Mouse (Mus musculus) embryonic facial prominence, embryonic 12.5 days (tissue): ENCODE data around the gene Fblim1. TPM values are rescaled to one million over a fixed set of nuclear protein-coding genes. Genes with fewer than 3 reads are reported as not detected.

Experiments used
- ATAC-seq: fragments of 200-750 bp; cut with Nextera tagmentation; 2 replicates; pipeline ENCODE4 v1.8.0; 2017; ENCODE audit not compliant: insufficient number of reproducible peaks, insufficient read depth, low FRiP score, low TSS enrichment
- H3K27ac ChIP-seq: fragments of 300-500 bp; sonication (generic); 2 replicates; pipeline ENCODE4 v1.5.1; 2016; ENCODE audit warnings: mild to moderate bottlenecking
- H3K27me3 ChIP-seq: fragments of 300-500 bp; sonication (generic); 2 replicates; pipeline ENCODE4 v1.6.1; 2016; ENCODE audit warnings: mild to moderate bottlenecking, moderate library complexity
- H3K36me3 ChIP-seq: fragments of 300-500 bp; sonication (generic); 2 replicates; pipeline ENCODE4 v1.6.1; 2016; ENCODE audit warnings: mild to moderate bottlenecking
- H3K4me1 ChIP-seq: fragments of 300-500 bp; sonication (generic); 2 replicates; pipeline ENCODE4 v1.6.1; 2016
- H3K4me2 ChIP-seq: fragments of 300-500 bp; sonication (generic); replicated peaks from 2 replicates; pipeline ENCODE4 v1.6.1; 2016; ENCODE audit warnings: mild to moderate bottlenecking, moderate library complexity
- H3K4me3 ChIP-seq: fragments of 300-500 bp; sonication (generic); 2 replicates; pipeline ENCODE4 v1.5.1; 2016; ENCODE audit warnings: mild to moderate bottlenecking
- H3K9ac ChIP-seq: fragments of 300-500 bp; sonication (generic); 2 replicates; pipeline ENCODE4 v1.6.1; 2016; ENCODE audit warnings: mild to moderate bottlenecking, moderate library complexity
- H3K9me3 ChIP-seq: fragments of 300-500 bp; sonication (generic); 2 replicates; pipeline ENCODE4 v1.6.1; 2016; ENCODE audit warnings: mild to moderate bottlenecking, moderate library complexity
- WGBS: fragments of 180-500 bp; shearing (Covaris S2); methylation state at CpG from one replicate; pipeline ENCODE4 v1.1.7; 2016; 5-methylcytosine and 5-hydroxymethylcytosine counted together
- polyA plus RNA-seq: library from polyadenylated mRNA; unstranded; fragments of >200 nt; fragmentation: Nextera tagmentation; extraction: Ambion mirVana; gene quantifications from 2 replicates; pipeline ENCODE4 v1.2.1, GENCODE M21; 2016

Gene Fblim1
- polyA plus RNA-seq, 1 experiment from 2014 or later: 77.2 TPM

DNA sequence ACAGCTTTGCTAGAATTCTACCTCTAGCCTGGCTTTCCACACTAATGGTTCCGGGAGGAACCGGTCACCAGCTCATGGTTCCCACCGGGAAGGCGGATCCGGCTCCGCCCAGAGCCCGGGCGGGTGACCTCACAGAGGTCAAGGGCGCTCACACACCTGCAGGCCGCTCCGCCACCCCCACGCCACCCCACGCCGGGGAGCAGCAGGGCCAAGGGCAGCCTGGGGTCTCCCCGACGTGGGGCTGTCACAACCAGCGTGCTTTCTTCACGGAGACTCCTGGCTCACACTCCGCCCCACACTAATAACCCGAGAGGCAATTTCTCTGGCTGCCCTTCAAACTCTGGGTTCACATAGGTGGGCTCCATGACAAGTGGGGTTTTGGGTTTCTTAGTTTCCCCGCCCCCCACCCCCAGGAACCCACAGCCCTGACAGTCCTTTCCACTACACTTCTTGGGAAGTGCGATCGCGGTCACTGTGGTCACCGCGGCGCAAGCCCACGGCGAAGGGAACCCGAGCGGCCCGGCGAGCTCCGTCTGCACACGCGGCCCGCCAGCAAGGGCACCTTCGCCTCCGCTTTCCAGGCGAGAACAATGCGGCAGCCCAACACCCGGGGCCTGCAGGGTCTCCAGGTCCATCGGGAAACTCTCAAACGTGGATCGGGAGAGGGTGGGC lies 60.7 kb downstream of the Fblim1 start:
- peak overlapping the region; percentile 82 for H3K9ac ChIP-seq

DNA sequence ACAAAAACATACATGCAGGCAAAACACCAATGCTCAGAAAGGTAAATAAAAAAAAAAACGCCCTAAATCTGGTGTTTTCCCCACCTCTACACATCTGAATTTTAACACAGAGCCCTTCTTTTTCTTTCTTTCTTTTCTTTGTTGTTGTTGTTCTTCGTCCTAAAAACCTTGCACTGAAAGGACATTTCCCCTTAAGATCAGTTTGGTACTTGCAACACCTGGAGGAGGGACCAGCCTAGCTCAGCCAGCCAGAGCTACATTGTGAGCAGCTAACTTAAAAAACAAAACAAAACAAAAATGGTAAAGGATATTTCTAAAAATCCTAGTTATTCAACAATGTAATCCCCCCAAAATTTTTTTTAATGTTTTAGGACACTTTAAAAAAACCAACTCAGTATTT lies 61.4 kb downstream of the Fblim1 start:
- H3K4me1 ChIP-seq: 0 out of 2 replicates have a peak, but pooled peaks cover 5% of the 10 kb centered on the region
- peak overlapping the region; percentile 100 for H3K27ac ChIP-seq
- H3K9ac ChIP-seq: peak overlapping the region; percentile 82; the same call in 1 of the 2 replicates
- H3K4me2 ChIP-seq: peak overlapping the region; percentile 88
- ATAC-seq: no peak
- no peaks in the 10 kb centered on the region for H3K36me3 ChIP-seq
- H3K4me3 ChIP-seq: no peak overlapping the region; the same call in 1 of the 2 replicates
- H3K27me3 ChIP-seq: no peaks in the 10 kb centered on the region
- H3K9me3 ChIP-seq: no peaks in the 10 kb centered on the region
- 47% methylated on average over 2 of the region's 2 CpGs for WGBS

More for the DNA sequence above, 60.7 kb downstream of the Fblim1 start:
- H3K4me3 ChIP-seq: peak overlapping the region; percentile 70
- H3K9me3 ChIP-seq: no peaks in the 10 kb centered on the region
- H3K27ac ChIP-seq: peak overlapping the region; percentile 100
- no peaks in the 10 kb centered on the region for H3K27me3 ChIP-seq
- 0 out of 2 replicates have a peak, but pooled peaks cover 5% of the 10 kb centered on the region for H3K4me1 ChIP-seq
- ATAC-seq: peak; percentile 36; the same call in 1 of the 2 replicates
- peak overlapping the region; percentile 88 for H3K4me2 ChIP-seq
- WGBS: under 1% methylated on average over 45 of the region's 45 CpGs
- no peaks in the 10 kb centered on the region for H3K36me3 ChIP-seq

DNA sequence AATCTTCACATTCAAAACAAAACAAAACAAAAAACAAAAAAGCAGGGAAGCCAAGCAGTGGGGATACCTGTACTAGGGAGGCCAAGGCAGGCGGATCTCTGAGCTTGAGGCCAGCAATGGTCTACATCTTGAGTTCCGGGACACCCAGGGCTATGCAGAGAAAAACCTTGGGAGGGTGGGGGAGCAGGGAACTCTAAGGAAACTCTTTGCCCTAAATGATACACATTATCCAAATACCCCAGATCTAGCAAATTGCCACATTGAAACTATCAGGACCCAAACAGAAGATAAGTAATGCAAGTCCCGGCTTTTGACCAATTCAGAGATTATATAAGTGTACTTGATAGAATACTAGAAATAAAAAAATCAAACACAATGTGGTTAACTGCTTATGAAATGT lies 62.3 kb downstream of the Fblim1 start:
- no peaks in the 10 kb centered on the region for H3K9me3 ChIP-seq
- H3K27me3 ChIP-seq: no peaks in the 10 kb centered on the region
- ATAC-seq: no peak
- H3K9ac ChIP-seq: no peak overlapping the region
- H3K4me2 ChIP-seq: no peak overlapping the region
- 0 out of 2 replicates have a peak, but pooled peaks cover 5% of the 10 kb centered on the region for H3K4me1 ChIP-seq
- H3K27ac ChIP-seq: no peak overlapping the region
- no peaks in the 10 kb centered on the region for H3K36me3 ChIP-seq
- no peak overlapping the region for H3K4me3 ChIP-seq
- whole genome bisulfite sequencing: 76% methylated on average over 3 of the region's 3 CpGs

DNA sequence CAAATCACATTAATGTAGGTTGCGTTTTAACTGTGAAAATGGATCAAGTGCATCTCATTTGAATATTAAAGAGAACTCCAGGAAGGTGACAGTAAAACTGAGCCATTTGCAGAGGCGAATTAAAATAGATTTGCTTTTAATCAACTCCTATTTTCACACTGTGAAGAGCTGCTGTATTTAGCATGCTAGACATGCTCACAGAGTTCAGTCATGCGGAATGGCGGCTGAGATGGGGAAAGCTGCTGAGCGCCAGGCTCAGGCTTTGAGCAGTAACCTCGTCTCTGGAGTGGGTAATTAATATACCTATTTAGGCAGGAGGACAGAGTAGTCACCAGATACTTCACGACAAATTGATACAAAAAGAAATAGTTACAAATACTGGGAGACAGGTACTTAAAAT lies 64.0 kb downstream of the Fblim1 start:
- no peaks in the 10 kb centered on the region for H3K36me3 ChIP-seq
- no peak overlapping the region for H3K9ac ChIP-seq
- H3K4me1 ChIP-seq: no peaks in the 10 kb centered on the region
- H3K4me2 ChIP-seq: no peak overlapping the region
- no peak overlapping the region for H3K4me3 ChIP-seq
- 42% methylated on average over 7 of the region's 7 CpGs for WGBS
- no peak for ATAC-seq
- no peaks in the 10 kb centered on the region for H3K9me3 ChIP-seq
- no peak overlapping the region for H3K27ac ChIP-seq
- H3K27me3 ChIP-seq: no peaks in the 10 kb centered on the region

DNA sequence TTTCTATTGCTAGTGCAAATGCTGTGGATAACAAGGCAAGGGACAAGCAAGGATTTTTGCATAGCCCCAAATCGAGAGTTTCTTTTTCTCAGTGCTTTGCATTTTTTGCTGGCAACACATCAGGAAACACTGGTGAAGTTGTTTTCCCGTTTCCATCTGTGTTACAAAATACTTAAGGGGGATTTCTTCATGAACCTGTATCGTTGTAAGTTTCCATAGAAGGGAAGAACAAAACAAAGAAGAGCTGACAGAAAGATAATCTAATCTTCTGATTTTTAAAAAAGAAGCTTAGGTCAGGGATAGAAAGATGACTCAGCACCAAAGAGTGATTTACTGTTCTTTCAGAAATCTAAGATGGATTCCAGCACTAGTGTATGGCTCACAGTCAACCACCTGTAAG lies 65.1 kb downstream of the Fblim1 start:
- Histone ChIP-seq H3K4me1 (0 out of 2 replicates have a peak, but pooled peaks cover 1% of the 10 kb centered on the region), H3K4me3 (no peak overlapping the region)

DNA sequence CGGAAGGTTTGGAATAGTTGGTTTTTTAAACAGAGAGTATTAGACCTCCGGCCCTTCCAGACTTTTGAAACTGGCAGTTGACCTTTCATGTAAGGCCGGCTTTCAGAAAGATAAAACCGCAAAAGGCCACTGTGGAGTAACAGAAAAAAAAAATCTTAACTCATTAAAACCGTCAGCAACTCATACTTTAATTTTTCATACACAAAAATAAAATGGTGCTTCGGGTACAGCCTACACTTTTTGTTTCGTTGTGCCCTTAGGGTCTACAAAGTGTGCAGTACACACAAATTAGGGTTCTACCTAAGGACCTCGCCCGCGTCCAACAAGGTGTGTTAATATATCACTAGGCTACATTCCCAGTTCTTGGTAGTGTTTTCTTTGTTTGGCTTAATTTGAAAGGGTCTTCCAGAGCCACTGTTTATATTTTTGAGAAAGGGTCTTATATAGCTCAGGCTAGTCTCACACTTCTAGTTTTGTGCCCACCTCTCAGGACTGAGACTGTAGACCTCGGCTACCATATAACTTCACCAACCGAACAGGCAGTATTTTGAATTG lies 66.6 kb downstream of the Fblim1 start:
- Histone ChIP-seq H3K4me3 (peak overlapping the region; percentile 85), H3K36me3 (no peaks in the 10 kb centered on the region), H3K4me1 (peaks cover 15% of the 10 kb centered on the region), H3K9ac (peak overlapping the region; percentile 97), H3K4me2 (peak overlapping the region; percentile 93), H3K27ac (peak overlapping the region; percentile 97), H3K27me3 (no peaks in the 10 kb centered on the region), H3K9me3 (no peaks in the 10 kb centered on the region)
- no peak for ATAC-seq
- WGBS: 50% methylated on average over 12 of the region's 12 CpGs

More for the DNA sequence above, 65.1 kb downstream of the Fblim1 start:
- no peak overlapping the region for H3K27ac ChIP-seq
- no peak for ATAC-seq
- no peaks in the 10 kb centered on the region for H3K36me3 ChIP-seq
- WGBS: 75% methylated on average over 3 of the region's 3 CpGs
- H3K9ac ChIP-seq: no peak overlapping the region
- no peaks in the 10 kb centered on the region for H3K9me3 ChIP-seq
- H3K4me2 ChIP-seq: no peak overlapping the region
- H3K27me3 ChIP-seq: no peaks in the 10 kb centered on the region

DNA sequence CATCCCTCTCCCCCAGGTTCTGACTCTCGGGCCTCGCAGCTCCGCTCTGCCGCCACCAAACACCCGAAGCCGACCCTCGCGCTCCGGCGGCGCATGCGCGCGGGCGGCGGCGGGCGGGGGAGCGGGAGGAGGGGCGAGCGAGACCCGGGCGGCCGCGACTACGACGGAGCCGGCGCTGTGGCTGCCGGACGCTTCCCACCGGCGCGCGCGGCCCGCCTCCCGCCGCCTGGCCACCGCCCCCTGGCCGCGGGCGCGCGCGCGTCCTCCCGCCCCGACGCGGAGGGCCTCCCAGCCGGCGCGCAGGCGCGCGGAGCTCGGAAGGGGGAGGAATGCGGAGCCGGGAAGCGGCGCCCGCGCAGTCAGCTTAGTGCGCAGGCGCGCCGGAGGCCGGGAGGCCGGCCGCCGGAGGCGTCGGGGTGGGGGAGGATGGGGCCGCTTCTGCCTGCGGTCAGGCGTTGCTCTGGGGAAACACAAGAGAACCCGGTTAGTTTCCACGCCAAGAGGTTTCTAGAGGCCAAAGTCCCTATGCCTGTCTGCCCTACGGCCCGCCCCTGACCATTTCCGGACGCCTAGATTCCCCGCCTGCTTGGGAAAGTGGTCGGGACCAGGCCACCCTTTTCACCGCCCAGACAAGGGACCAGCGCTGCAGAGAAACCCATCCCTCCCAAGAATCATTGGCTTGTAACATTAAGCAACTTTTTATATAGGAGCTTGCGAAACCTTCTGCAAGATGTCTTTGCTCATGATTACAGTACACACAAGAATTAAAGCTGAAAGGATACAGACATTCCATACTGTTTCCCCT lies 67.3 kb downstream of the Fblim1 start, which contains the start of gene Spen:
Spen (minus strand) TSS at position 190 of the 805 bp plus-strand sequence.
- Histone ChIP-seq H3K4me2 (peak within 1 kb of the TSS; percentile 93), H3K36me3 (no peaks in the 10 kb centered on the region), H3K9me3 (no peaks in the 10 kb centered on the region), H3K27ac (peak within 1 kb of the TSS; percentile 97), H3K4me1 (peaks cover 17% of the 10 kb centered on the region), H3K27me3 (no peaks in the 10 kb centered on the region), H3K4me3 (peak within 1 kb of the TSS; percentile 85), H3K9ac (peak within 1 kb of the TSS; percentile 97)
- WGBS: under 1% methylated on average over 46 of the region's 88 CpGs
- peak; percentile 80 for ATAC-seq

DNA sequence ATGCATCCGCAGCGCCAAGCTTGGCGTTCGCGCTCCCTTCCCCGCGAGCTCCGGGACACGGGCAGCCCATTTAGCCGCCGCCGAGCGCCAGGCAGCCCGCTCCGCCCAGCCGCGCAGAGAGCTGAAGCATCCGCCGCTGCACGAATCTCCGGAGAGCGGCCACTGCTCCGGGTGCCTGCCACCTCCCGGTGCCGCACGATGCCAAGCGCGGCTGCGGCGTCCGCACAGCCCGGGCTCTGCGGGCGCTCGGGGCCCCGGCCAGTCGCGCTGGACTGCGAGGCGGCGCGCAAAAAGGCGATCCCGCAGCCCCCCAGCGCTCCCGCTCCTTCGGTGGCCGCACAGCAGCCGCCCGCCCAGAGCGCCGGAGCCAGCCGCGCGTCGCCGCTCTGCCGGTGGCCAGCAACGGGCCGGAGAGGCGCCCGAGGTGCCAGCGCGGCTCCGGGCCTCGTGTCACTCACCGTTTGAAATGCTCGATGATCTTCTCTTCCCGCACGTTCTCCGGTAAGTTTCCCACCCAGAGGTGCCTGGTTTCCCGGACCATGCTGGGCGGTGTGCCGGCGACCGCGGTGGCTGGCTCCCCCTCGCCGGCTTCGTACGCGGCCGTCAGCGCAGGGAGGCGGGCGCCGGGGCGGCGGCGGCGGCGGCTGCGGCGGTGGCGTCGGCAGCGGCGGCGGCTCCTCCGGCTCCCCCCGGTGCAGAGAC lies 68.0 kb downstream of the Fblim1 start:
- peak overlapping the region; percentile 93 for H3K4me2 ChIP-seq
- no peak; the same call in 1 of the 2 replicates for ATAC-seq
- peaks cover 20% of the 10 kb centered on the region for H3K4me1 ChIP-seq
- 0% methylated on average over 79 of the region's 101 CpGs for WGBS
- peak overlapping the region; percentile 97 for H3K27ac ChIP-seq
- H3K9ac ChIP-seq: peak overlapping the region; percentile 97
- H3K9me3 ChIP-seq: no peaks in the 10 kb centered on the region
- H3K4me3 ChIP-seq: peak overlapping the region; percentile 85
- no peaks in the 10 kb centered on the region for H3K27me3 ChIP-seq
- H3K36me3 ChIP-seq: no peaks in the 10 kb centered on the region

DNA sequence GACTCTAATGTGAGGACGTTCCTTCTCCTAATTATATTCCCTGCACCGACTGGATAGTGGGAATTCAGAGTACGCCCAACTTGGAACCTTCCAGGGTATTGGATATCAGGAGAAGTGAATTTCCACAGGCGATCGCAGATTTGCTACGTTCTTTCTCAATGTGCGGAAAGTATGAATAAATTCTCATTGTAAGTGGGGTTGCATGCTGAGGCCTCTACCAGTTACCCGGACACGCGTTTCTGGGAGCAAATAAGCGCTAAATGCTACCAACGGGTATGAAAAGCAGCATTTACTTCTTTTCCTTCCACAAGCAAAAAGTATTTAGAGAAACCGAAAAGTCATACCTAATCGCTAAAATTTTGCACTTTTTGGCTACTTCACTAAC lies 68.7 kb downstream of the Fblim1 start:
- H3K27me3 ChIP-seq: no peaks in the 10 kb centered on the region
- H3K4me1 ChIP-seq: peaks cover 20% of the 10 kb centered on the region
- H3K9ac ChIP-seq: peak overlapping the region; percentile 97
- peak overlapping the region; percentile 77 for H3K27ac ChIP-seq
- H3K9me3 ChIP-seq: no peaks in the 10 kb centered on the region
- H3K4me3 ChIP-seq: peak overlapping the region; percentile 85
- ATAC-seq: no peak
- H3K36me3 ChIP-seq: no peaks in the 10 kb centered on the region
- H3K4me2 ChIP-seq: peak overlapping the region; percentile 93
- WGBS: under 1% methylated on average over 14 of the region's 14 CpGs

DNA sequence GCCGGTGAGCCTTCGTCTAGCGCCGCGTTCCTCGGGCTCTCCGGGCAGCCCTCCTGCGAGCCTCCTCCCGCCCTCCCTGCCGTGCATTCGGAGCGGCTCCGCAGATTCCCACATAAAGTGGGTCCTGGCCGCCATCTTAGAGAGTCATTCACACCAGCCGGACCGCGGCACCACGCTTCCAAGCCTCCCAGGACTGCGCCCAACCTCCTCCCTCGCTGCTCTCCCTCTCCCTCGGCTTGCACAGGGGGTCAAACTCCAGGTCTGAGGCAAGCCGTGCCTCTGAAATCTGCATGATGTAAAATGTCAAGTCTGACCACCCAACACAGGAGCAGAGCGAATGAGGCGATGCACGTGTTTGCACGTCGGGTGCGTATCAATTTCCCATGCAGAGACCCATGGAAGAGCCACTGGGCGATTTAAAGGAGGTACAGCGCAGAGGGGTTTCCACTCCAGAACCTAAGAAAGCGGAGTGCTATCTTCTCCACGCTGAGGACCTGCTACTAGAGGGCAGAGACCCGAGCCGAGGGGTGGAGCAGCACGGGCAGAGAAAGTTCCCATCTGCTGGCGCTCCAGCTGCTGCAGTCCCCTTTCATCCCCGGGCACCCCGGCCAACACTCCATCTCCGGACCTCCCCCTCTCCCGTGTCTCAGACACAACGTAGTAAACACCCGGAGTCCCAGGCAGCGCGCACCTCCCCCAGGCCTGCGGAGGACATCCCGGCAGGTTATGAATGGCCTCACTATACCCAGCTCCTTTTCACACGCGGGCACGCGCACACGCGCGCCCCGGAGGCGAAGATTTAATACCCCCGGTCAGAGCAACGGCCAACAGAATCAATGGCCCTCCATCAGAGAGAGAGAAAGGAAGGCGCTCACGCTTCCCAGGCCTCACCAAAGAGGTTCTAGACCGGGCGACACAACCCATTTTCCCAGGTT lies 69.3 kb downstream of the Fblim1 start:
- ATAC-seq: peak; percentile 44; the same call in 1 of the 2 replicates
- under 1% methylated on average over 60 of the region's 61 CpGs for WGBS

More for the DNA sequence above, 69.3 kb downstream of the Fblim1 start:
- Histone ChIP-seq H3K27ac (peak overlapping the region; percentile 77), H3K9ac (peak overlapping the region; percentile 97), H3K4me3 (peak overlapping the region; percentile 85), H3K4me2 (peak overlapping the region; percentile 93), H3K4me1 (peaks cover 20% of the 10 kb centered on the region), H3K27me3 (no peaks in the 10 kb centered on the region), H3K9me3 (no peaks in the 10 kb centered on the region), H3K36me3 (no peaks in the 10 kb centered on the region)
